Mouse (Mus musculus) megakaryocyte, embryonic 14.5 days (primary cell): ENCODE measurements around the gene Exoc4.

Source experiments
- FLI1 ChIP-seq: IDR thresholded peaks from 2 replicates; pipeline ENCODE4 v1.6.1; 2012; ENCODE audit warnings: low read length, inconsistent platforms, mixed read lengths
- GATA1 ChIP-seq: IDR thresholded peaks from 3 replicates; pipeline ENCODE4 v1.6.1; 2012; ENCODE audit warnings: mixed read lengths, low read length, inconsistent platforms, borderline replicate concordance

DNA sequence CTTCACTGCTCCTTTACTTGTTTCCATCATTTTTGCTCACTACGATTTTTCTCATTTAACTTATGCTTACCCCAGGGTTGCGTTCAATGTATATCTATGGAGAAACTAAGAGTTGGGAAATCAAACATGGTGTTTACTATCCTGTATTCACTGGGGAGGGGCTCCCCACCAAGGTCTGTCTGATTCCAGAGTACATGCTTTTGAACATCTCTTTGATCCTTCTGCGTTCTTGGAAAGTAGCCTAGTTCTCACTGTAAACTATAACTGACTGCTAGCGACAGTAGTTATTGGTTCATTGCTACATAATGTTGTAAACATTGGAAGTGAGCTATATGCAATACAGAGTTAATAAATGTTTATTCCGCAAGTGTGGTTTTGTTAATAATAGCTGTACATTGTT is 460.5 kb downstream of the Exoc4 start:
- TF ChIP-seq GATA1 (no peak), FLI1 (no peak)
